Mouse (Mus musculus): ENCODE results near the gene Olfr676. TPM values are rescaled to one million over a fixed set of nuclear protein-coding genes. Genes with fewer than 3 reads are reported as not detected.

Gene Olfr676
- not detected for polyA plus RNA-seq (2017; shearing (Covaris generic))

DNA sequence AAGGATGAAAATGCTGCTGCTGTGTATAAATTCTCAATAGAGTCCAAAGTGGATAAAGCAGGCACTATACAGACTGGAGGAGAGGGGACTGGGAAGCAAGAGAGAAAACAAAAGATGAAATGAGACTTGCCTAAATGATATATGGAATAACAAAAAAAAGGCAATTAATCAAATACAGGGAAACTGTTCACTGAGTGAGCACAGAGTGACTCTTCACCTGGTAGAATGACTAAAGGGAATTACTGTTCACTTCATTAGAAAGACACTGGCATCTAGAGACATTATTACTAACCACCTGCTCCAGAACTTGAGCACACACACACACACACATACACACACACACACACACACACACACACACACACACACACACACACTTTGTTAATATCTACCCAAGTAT, at the start of gene Olfr676:
Olfr676 (plus strand) TSS at position 301 of the 400 bp plus-strand sequence.

DNA sequence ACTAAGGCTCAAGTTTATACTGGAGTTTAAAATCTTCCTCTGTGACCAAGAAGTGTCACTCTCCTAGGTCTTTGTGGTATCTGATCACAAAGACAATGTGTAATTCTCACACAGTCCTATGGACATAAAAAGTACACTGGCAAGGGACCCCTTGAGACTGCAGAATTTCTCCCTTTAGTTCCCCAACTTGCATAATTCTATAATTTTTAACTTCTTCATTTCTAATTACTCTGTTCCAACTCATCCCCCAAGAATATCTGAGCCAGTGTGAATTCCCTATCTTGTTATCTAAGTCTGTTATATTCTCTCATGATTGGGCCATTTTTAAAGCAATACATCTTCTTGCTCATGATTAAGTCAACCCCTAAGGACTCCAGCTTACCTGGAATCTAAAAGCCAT, 30.6 kb upstream of the Olfr676 start, which contains the start of gene Olfr672:
Olfr672 (minus strand) TSS at position 101 of the 400 bp plus-strand sequence.

GRCm38 (mm10) chr7:105028360-105028759, 4.1 kb upstream of the Olfr676 start, which contains the start of gene Olfr675:
TSS of gene Olfr675 (minus strand) at chr7:105028460.

DNA sequence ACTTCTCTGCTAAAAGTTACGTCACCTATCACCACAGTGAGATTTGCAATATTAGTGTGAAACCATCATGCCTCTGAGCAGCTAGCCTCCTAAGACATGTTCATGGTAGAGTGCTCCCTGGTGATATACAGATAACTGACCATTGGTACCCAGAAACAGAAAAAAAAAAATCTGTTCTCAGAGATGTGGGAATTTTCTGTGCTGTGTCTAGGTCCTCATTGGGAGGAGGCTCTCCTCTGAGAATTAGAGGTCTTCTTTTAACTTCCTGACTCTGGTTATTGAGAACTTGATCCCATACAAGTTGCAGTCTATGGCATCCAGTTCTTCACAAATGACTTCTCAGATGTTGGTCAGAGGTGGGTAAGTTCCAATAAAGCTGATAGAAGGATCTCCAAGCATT, 31.7 kb downstream of the Olfr676 start, which contains the start of gene Olfr678:
Olfr678 (plus strand) TSS at position 301 of the 400 bp plus-strand sequence.

GRCm38 (mm10) chr7:105080905-105081304, 48.4 kb downstream of the Olfr676 start, which contains the start of gene Olfr679:
TSS of gene Olfr679 (plus strand) at chr7:105081205.

Other genes starting within 250 kb of the Olfr676 start
- gene Usp17lb, start 190.1 kb upstream of the Olfr676 start, polyA plus RNA-seq (2017; shearing (Covaris generic)) = not detected
- gene Usp17la, start 175.7 kb upstream of the Olfr676 start, polyA plus RNA-seq (2017; shearing (Covaris generic)) = not detected
- not detected for gene Olfr665, start 154.7 kb upstream of the Olfr676 start, polyA plus RNA-seq (2017; shearing (Covaris generic))
- not detected for gene Olfr666, start 136.7 kb upstream of the Olfr676 start, polyA plus RNA-seq (2017; shearing (Covaris generic))
- gene Olfr667, start 111.2 kb upstream of the Olfr676 start, polyA plus RNA-seq (2017; shearing (Covaris generic)) = not detected
- not detected for gene Olfr668, start 104.6 kb upstream of the Olfr676 start, polyA plus RNA-seq (2017; shearing (Covaris generic))
- gene Olfr669, start 98.5 kb upstream of the Olfr676 start, polyA plus RNA-seq (2017; shearing (Covaris generic)) = not detected
- not detected for gene Olfr670, start 70.1 kb upstream of the Olfr676 start, polyA plus RNA-seq (2017; shearing (Covaris generic))
- not detected for gene Olfr671, start 53.6 kb upstream of the Olfr676 start, polyA plus RNA-seq (2017; shearing (Covaris generic))
- not detected for gene Olfr672, start 30.7 kb upstream of the Olfr676 start, polyA plus RNA-seq (2017; shearing (Covaris generic))
- not detected for gene Olfr675, start 4.2 kb upstream of the Olfr676 start, polyA plus RNA-seq (2017; shearing (Covaris generic))
- not detected for gene Olfr677, start 18.7 kb downstream of the Olfr676 start, polyA plus RNA-seq (2017; shearing (Covaris generic))
- gene Olfr678, start 31.8 kb downstream of the Olfr676 start, polyA plus RNA-seq (2017; shearing (Covaris generic)) = not detected
- not detected for gene Olfr679, start 48.5 kb downstream of the Olfr676 start, polyA plus RNA-seq (2017; shearing (Covaris generic))
- not detected for gene Olfr680-ps1, start 60.1 kb downstream of the Olfr676 start, polyA plus RNA-seq (2017; shearing (Covaris generic))
- not detected for gene Olfr681, start 84.1 kb downstream of the Olfr676 start, polyA plus RNA-seq (2017; shearing (Covaris generic))
- not detected for gene Olfr683, start 114.3 kb downstream of the Olfr676 start, polyA plus RNA-seq (2017; shearing (Covaris generic))
- gene Olfr684, start 131.0 kb downstream of the Olfr676 start, polyA plus RNA-seq (2017; shearing (Covaris generic)) = not detected
- gene Olfr685, start 153.3 kb downstream of the Olfr676 start, polyA plus RNA-seq (2017; shearing (Covaris generic)) = not detected
- gene Olfr686, start 174.8 kb downstream of the Olfr676 start, polyA plus RNA-seq (2017; shearing (Covaris generic)) = not detected